Mouse (Mus musculus): ENCODE results near the gene Evi2.

- TF ChIP-seq POLR2A (IDR thresholded peaks at IDR 0.05; ENCODE audit: low read depth, low read length) (no peak), SIN3A (IDR thresholded peaks at IDR 0.05; ENCODE audit: low read length) (no peak), TBP (conservative IDR thresholded peaks at IDR 0.05; ENCODE audit: low read depth, low read length) (0 out of 2 replicates have a peak, but pooled peaks have one; percentile 29), USF2 (conservative IDR thresholded peaks at IDR 0.05; ENCODE audit: low read depth, low read length) (no peak), MEF2A (IDR thresholded peaks at IDR 0.05; ENCODE audit: borderline replicate concordance, low read depth, low read length) (0 out of 2 replicates have a peak, but pooled peaks have one; percentile 17), MAX (IDR thresholded peaks at IDR 0.05; ENCODE audit: low read length) (no peak), CTCF (conservative IDR thresholded peaks at IDR 0.05 in 1 of 2, IDR thresholded peaks at IDR 0.05 in 1 of 2; ENCODE audit: low read depth in 2 of 2, low read length in 2 of 2) (peak; percentile 97), POLR2AphosphoS2 (IDR thresholded peaks at IDR 0.05; ENCODE audit: low read depth, low read length) (no peak), TCF12 (IDR thresholded peaks at IDR 0.05; ENCODE audit: low read depth, low read length) (peak; percentile 47; the same call in 1 of the 2 replicates), SMC3 (IDR thresholded peaks at IDR 0.05; ENCODE audit: low read depth, low read length) (peak; percentile 98)
These were observed 47.4 kb upstream of the Evi2 start for GRCm38 (mm10) chr11:79577741-79578140.

Measured in CH12.LX (cell line).